Mouse (Mus musculus) heart, adult 2 months (tissue): ENCODE data around the gene Cd160.

ENCODE experiments used
- CTCF ChIP-seq: fragments of 200-600 bp; IDR thresholded peaks from 2 replicates; pipeline ENCODE4 v1.8.1; 2022; ENCODE audit warnings: antibody characterized with exemption, mild to moderate bottlenecking, moderate library complexity
- EP300 ChIP-seq: fragments of 200-500 bp; IDR thresholded peaks from 2 replicates; pipeline ENCODE4 v1.6.1; 2011; ENCODE audit warnings: low read depth, low read length, control low read depth; ENCODE audit not compliant: insufficient read depth
- POLR2A ChIP-seq: fragments of 200-500 bp; IDR thresholded peaks from 2 replicates; pipeline ENCODE4 v1.6.1; 2011; ENCODE audit warnings: mild to moderate bottlenecking, low read depth, low read length, control low read depth; ENCODE audit not compliant: insufficient read depth

DNA sequence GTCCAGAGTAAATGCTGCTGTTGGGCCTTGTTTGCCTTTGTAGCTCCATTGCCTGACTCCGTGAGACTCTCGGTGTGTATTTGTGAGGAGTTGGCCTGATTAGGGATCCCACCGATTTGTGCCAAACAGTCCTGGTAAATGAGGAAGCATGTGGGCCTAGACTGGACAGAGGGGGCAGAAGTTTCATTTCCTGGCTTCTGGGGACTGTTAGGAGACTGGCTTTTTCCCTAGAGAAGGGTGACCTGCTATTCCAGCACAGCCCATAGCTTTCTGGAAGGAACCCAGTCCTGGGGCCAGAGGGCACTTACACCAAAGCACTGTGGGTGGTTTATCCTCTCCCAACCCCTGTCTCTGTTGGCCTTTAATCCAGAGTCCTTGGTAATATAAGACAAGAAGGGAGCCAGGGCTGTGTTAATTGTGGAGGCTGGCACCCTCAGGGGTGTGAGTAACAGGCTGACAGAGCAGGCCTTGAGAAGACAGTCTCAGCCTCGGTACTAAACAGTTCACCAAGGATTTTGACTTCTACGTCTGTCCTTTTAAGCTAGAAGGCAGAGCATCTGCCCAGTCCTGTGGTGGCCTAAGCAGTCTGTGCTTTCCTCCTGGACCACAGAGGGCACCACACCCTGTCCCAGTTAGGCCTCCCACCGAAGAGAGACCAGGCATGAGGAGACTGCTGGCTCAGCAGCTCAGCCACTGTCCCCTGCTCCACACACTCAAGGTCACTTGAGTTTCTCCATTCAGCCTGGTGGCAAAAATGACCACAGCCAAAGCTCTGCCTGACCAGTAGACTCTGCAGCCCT lies 8.8 kb downstream of the Cd160 start:
- TF ChIP-seq CTCF (no peak), POLR2A (no peak), EP300 (no peak)
